Mouse (Mus musculus) small intestine, adult 2 months (tissue): ENCODE results near the gene Nfatc2.

Experiments used
- CTCF ChIP-seq: fragments of 200-500 bp; IDR thresholded peaks from 2 replicates; pipeline ENCODE4 v1.5.1; 2012; ENCODE audit warnings: low read depth, mild to moderate bottlenecking, control low read depth, inconsistent platforms, low read length, moderate library complexity, mixed read lengths; ENCODE audit not compliant: insufficient replicate concordance, insufficient read length; ENCODE audit errors: extremely low read depth
- POLR2A ChIP-seq: fragments of 200-500 bp; IDR thresholded peaks from 2 replicates; pipeline ENCODE4 v1.6.1; 2012; ENCODE audit warnings: low read depth, mild to moderate bottlenecking, control low read depth, inconsistent platforms, low read length, moderate library complexity

- peak; percentile 15; the same call in 1 of the 2 replicates for TF ChIP-seq CTCF
- TF ChIP-seq POLR2A = no peak
These were observed 89.9 kb downstream of the Nfatc2 start for GRCm38 (mm10) chr2:168511529-168511928.
